Mouse (Mus musculus) liver, embryonic 16.5 days (tissue): ENCODE data around the gene Endod1. TPM values are rescaled to one million over a fixed set of nuclear protein-coding genes. Genes with fewer than 3 reads are reported as not detected.
"Not testable (repeated sequence)": the region's sequence is repeated elsewhere in the genome, so short reads cannot be mapped to it uniquely, and the experiment has no call there.

Experiments
- ATAC-seq: fragments of 200-750 bp; cut with Nextera tagmentation; 2 replicates; pipeline ENCODE4 v1.8.0; 2017; ENCODE audit warnings: low read depth, mild to moderate bottlenecking, moderate number of reproducible peaks, moderate library complexity
- H3K27ac ChIP-seq: fragments of 300-500 bp; sonication (generic); 2 replicates; pipeline ENCODE4 v1.5.1; 2014; ENCODE audit warnings: mild to moderate bottlenecking, low read length
- H3K27me3 ChIP-seq: fragments of 300-500 bp; sonication (generic); 2 replicates; pipeline ENCODE4 v1.6.1; 2014; ENCODE audit warnings: low read depth, low read length, mixed read lengths; ENCODE audit not compliant: control insufficient read depth, insufficient read depth
- H3K36me3 ChIP-seq: fragments of 300-500 bp; sonication (generic); 2 replicates; pipeline ENCODE4 v1.6.1; 2014; ENCODE audit warnings: mild to moderate bottlenecking; ENCODE audit not compliant: control insufficient read depth, insufficient read depth
- H3K4me1 ChIP-seq: fragments of 300-500 bp; sonication (generic); 2 replicates; pipeline ENCODE4 v1.6.1; 2014; ENCODE audit warnings: low read depth, low read length, mixed read lengths; ENCODE audit not compliant: control insufficient read depth
- H3K4me2 ChIP-seq: fragments of 300-500 bp; sonication (generic); 2 replicates; pipeline ENCODE4 v1.6.1; 2014; ENCODE audit warnings: low read depth, low read length, mixed read lengths
- H3K4me3 ChIP-seq: fragments of 300-500 bp; sonication (generic); 2 replicates; pipeline ENCODE4 v1.5.1; 2014; ENCODE audit warnings: low read depth, mild to moderate bottlenecking, low read length
- H3K9ac ChIP-seq: fragments of 300-500 bp; sonication (generic); 2 replicates; pipeline ENCODE4 v1.6.1; 2014; ENCODE audit warnings: low read depth, low read length
- H3K9me3 ChIP-seq: fragments of 300-500 bp; sonication (generic); replicated peaks from 2 replicates; pipeline ENCODE4 v1.6.1; 2016; ENCODE audit warnings: low read length; ENCODE audit not compliant: control insufficient read depth
- WGBS: fragments of 180-500 bp; shearing (Covaris S2); extraction: QIAGEN DNeasy Blood & Tissue Kit; methylation state at CpG from one replicate; pipeline ENCODE4 v1.1.7; 2014; ENCODE audit not compliant: insufficient replicate concordance; 5-methylcytosine and 5-hydroxymethylcytosine counted together
- polyA plus RNA-seq: library from polyadenylated mRNA; unstranded; fragments of >200 nt; fragmentation: Nextera tagmentation; extraction: Ambion mirVana; gene quantifications from 2 replicates; pipeline ENCODE4 v1.2.1, GENCODE M21; 2015

Endod1 gene
- polyA plus RNA-seq, 1 experiment from 2014 or later = 36.7 TPM

GRCm38 (mm10) chr9:14350787-14351186, 30.5 kb downstream of the Endod1 start:
- 47% methylated on average over 2 of the region's 2 CpGs for WGBS
- ATAC-seq = no peak
- H3K4me1 ChIP-seq = peaks cover 15% of the 10 kb centered on the region
- H3K9ac ChIP-seq = no peak overlapping the region
- peaks cover 6% of the 10 kb centered on the region for H3K36me3 ChIP-seq
- no peak overlapping the region for H3K4me3 ChIP-seq
- no peak overlapping the region for H3K27ac ChIP-seq
- no peaks in the 10 kb centered on the region for H3K9me3 ChIP-seq
- no peak overlapping the region for H3K4me2 ChIP-seq
- no peaks in the 10 kb centered on the region for H3K27me3 ChIP-seq

DNA sequence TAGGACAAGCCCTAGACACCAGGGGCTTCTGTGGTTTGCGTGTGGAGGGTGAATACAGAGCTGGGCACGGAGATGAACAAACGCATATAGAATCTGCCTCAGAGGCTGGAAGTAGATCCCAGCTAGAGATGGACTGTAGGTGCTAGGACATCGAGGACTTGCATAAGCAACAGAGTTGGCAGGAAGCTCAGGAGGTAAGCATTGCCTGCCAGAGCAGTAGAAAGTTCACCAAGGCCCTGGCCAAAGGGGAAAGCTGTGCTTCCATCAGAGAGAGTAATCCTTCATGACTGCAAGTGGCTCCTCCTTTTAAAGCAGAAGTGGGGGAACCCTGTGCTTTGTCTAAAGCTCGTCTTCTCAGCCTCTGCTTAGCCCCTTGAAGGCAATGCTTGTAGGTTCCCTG, 31.9 kb downstream of the Endod1 start:
- no peaks in the 10 kb centered on the region for H3K27me3 ChIP-seq
- no peaks in the 10 kb centered on the region for H3K9me3 ChIP-seq
- no peak for ATAC-seq
- no peak overlapping the region for H3K9ac ChIP-seq
- H3K27ac ChIP-seq = no peak overlapping the region
- H3K4me2 ChIP-seq = no peak overlapping the region
- WGBS = 70% methylated on average over 5 of the region's 5 CpGs
- no peak overlapping the region for H3K4me3 ChIP-seq
- peaks cover 5% of the 10 kb centered on the region for H3K36me3 ChIP-seq
- peaks cover 5% of the 10 kb centered on the region for H3K4me1 ChIP-seq

DNA sequence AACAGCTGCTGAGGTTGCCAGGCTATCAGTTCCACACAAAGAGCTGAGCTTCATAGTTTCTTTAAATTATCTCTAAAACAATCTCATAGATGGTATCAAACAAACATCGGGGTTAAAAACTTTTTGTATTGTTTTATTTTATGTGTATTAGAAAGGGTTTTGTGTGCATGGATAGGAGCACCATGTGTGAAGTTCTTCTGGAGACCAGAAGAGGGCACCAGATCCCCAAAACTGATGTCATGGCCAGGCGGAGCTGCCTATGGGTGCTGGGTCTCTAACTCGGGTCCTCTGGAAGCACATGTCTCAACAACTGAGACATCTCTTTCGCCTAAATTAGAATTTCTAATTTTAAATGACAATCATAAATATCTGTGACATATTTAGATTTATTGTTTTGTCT, 32.9 kb downstream of the Endod1 start:
- Histone ChIP-seq H3K36me3 (no peaks in the 10 kb centered on the region), H3K4me1 (no peaks in the 10 kb centered on the region), H3K9ac (no peak overlapping the region), H3K4me2 (no peak overlapping the region), H3K27me3 (no peaks in the 10 kb centered on the region), H3K4me3 (no peak overlapping the region), H3K9me3 (no peaks in the 10 kb centered on the region), H3K27ac (no peak overlapping the region)
- peak; percentile 54; the same call in 1 of the 2 replicates for ATAC-seq
- 30% methylated on average over 4 of the region's 4 CpGs for WGBS

- not testable (repeated sequence) for H3K36me3 ChIP-seq
Observed at GRCm38 (mm10) chr9:14345866-14346265, 35.4 kb downstream of the Endod1 start.

GRCm38 (mm10) chr9:14342041-14342668, 39.2 kb downstream of the Endod1 start:
- no peak overlapping the region for H3K4me3 ChIP-seq
- no peak overlapping the region for H3K27ac ChIP-seq
- no peaks in the 10 kb centered on the region for H3K4me1 ChIP-seq
- no peaks in the 10 kb centered on the region for H3K36me3 ChIP-seq
- H3K4me2 ChIP-seq = no peak overlapping the region
- H3K9ac ChIP-seq = no peak overlapping the region
- H3K27me3 ChIP-seq = no peaks in the 10 kb centered on the region
- no peaks in the 10 kb centered on the region for H3K9me3 ChIP-seq
- no peak for ATAC-seq
- 51% methylated on average over 4 of the region's 4 CpGs for WGBS

More at GRCm38 (mm10) chr9:14345866-14346265, 35.4 kb downstream of the Endod1 start:
- not testable (repeated sequence) for H3K27me3 ChIP-seq, ATAC-seq, H3K4me2 ChIP-seq, H3K4me1 ChIP-seq, H3K27ac ChIP-seq, H3K9me3 ChIP-seq, H3K9ac ChIP-seq, H3K4me3 ChIP-seq
- WGBS = 74% methylated on average over 4 of the region's 4 CpGs

- WGBS = 57% methylated on average over 3 of the region's 3 CpGs
- Histone ChIP-seq H3K9ac (no peak overlapping the region), H3K9me3 (no peaks in the 10 kb centered on the region), H3K36me3 (no peaks in the 10 kb centered on the region), H3K4me3 (no peak overlapping the region), H3K27ac (no peak overlapping the region), H3K4me1 (no peaks in the 10 kb centered on the region), H3K27me3 (no peaks in the 10 kb centered on the region), H3K4me2 (no peak overlapping the region)
- no peak for ATAC-seq
Observed at GRCm38 (mm10) chr9:14338701-14339100, 42.6 kb downstream of the Endod1 start.

DNA sequence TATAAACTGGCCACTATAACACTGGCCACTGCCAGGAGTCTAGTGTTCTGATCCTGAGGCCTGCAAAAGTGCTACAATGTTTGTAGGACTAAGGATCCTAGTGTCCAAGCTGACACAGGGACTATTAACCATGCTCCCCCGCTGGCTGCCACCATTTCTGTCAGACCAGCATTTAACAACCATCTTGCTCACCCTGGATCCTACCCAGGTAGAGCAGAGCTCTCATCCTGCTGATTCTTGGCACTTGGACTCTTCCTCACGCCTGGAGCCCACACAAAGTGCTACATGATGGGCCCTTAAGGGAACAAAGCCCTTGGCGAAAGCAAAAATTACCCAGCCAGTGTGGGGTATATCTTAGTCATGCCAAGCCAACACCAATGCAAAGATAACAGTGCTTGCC, 44.4 kb downstream of the Endod1 start:
- Histone ChIP-seq H3K27me3 (no peaks in the 10 kb centered on the region), H3K4me2 (no peak overlapping the region), H3K4me1 (no peaks in the 10 kb centered on the region), H3K9me3 (no peaks in the 10 kb centered on the region), H3K36me3 (no peaks in the 10 kb centered on the region), H3K27ac (no peak overlapping the region), H3K4me3 (no peak overlapping the region), H3K9ac (no peak overlapping the region)
- WGBS = 49% methylated on average over 3 of the region's 3 CpGs
- ATAC-seq = no peak

DNA sequence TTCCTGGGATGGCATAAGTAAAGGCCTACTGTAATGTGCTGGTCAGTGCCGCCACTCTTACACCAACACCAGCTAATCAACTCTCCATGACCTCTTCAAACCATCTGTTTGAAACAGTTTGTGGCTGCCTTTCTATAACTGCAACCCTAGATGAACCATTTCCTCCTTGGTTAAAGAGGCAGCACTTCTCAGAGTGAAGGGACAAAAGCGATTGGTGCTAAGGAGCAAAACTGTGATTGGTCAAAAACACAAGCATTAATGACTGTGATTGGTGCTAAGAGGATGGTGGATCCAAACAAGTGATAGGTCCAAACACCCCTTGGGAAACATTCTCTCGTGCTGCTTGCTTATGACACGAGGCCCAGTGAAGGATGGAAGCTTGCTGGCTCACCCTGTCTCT, 45.5 kb downstream of the Endod1 start:
- ATAC-seq = no peak

DNA sequence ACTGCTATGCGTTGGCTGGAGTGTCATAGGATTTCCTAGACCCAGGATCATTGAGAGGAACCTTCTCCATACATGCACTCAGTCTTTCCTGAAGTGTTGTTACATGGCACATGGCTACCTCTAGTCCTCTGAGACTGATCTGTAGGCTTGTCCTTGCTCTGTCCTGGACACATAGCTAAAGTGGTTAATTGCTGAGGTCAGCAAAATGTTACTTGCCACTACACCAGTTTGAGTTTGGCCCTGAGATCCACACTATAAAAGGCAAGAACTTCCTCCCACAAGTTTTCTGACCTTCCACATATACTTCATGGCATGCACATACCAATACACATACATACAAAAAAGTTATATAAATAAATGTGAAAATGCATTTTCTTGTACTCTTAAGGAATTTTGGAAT, 64.7 kb downstream of the Endod1 start:
- 73% methylated on average over 1 of the region's 1 CpGs for WGBS
- no peak overlapping the region for H3K4me3 ChIP-seq
- H3K27ac ChIP-seq = no peak overlapping the region
- H3K27me3 ChIP-seq = no peaks in the 10 kb centered on the region
- no peak overlapping the region for H3K4me2 ChIP-seq
- no peak overlapping the region for H3K9ac ChIP-seq
- H3K36me3 ChIP-seq = no peaks in the 10 kb centered on the region
- H3K9me3 ChIP-seq = no peaks in the 10 kb centered on the region
- no peak for ATAC-seq
- no peaks in the 10 kb centered on the region for H3K4me1 ChIP-seq

More for the DNA sequence above, 45.5 kb downstream of the Endod1 start:
- Histone ChIP-seq H3K4me2 (no peak overlapping the region), H3K4me1 (no peaks in the 10 kb centered on the region), H3K27me3 (no peaks in the 10 kb centered on the region), H3K9me3 (no peaks in the 10 kb centered on the region), H3K36me3 (no peaks in the 10 kb centered on the region), H3K4me3 (no peak overlapping the region), H3K27ac (no peak overlapping the region), H3K9ac (no peak overlapping the region)
- WGBS = 57% methylated on average over 4 of the region's 4 CpGs
